Mouse (Mus musculus) spleen, adult 2 months (tissue): ENCODE results near the gene Sfta2.

Source experiments
- CTCF ChIP-seq: fragments of 200-500 bp; IDR thresholded peaks from 2 replicates; pipeline ENCODE4 v1.5.1; 2011; ENCODE audit warnings: mild to moderate bottlenecking, inconsistent platforms; ENCODE audit not compliant: insufficient read depth, insufficient read length, insufficient replicate concordance; ENCODE audit errors: extremely low read depth
- POLR2A ChIP-seq: fragments of 200-500 bp; IDR thresholded peaks from 2 replicates; pipeline ENCODE4 v1.6.1; 2011; ENCODE audit warnings: low read depth, low read length, inconsistent platforms

DNA sequence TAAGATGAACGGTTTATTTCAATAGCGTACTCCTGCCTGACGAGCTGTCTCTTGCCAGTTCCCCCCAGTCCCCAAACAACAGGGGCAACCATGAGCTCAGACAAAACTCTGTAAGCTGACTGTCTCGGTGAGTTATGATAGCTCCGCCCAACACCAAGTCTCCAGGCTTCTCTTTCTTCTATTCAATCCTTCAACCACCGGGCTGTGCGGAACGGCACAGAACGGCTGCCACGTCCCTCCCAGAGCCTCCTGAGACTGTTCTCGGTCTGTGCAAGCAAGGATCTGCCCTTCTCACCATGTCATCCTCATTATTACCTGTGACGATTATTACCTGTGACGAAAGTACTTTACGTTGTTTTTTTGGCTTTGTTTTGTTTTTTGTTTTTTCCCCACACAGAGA lies 30.5 kb upstream of the Sfta2 start:
- TF ChIP-seq CTCF = no peak
- no peak for TF ChIP-seq POLR2A
